Comparison of ENCODE assay signal across 8 mouse cellular contexts in genomic region chr12:87442177-87443114, GRCm38 (mm10). TPM values are rescaled to one million over a fixed set of nuclear protein-coding genes. Genes with fewer than 3 reads are reported as not detected.
DNase-seq lines count a peak whose midpoint lies in the region; ATAC-seq and TF ChIP-seq lines count a peak whose summit lies in the region.

No protein-coding gene starts in this region.

- intact Hi-C loops in left cerebral cortex, adult 2 months (cut with DNase I): no loop called here

- peak overlapping the region; percentile 74 for H3K4me3 ChIP-seq in left cerebral cortex, adult 2 months

- peak; percentile 19; the same call in 1 of the 2 replicates for ATAC-seq in granulocyte monocyte progenitor cell, adult 5-6 weeks (replicated peaks; ENCODE audit: poor library complexity, severe bottlenecking)
- ATAC-seq in megakaryocyte-erythroid progenitor cell, adult 5-6 weeks (replicated peaks; ENCODE audit: low FRiP score, low TSS enrichment, poor library complexity, severe bottlenecking): peak; percentile 21; the same call in 1 of the 2 replicates

- DNase-seq in left cerebral cortex, adult 2 months (ENCODE audit: extremely low spot score in 1 of 2, low spot score in 2 of 2): no peak
- DNase-seq in left cerebral cortex, adult 8-10 months (ENCODE audit: low spot score in 2 of 2): no peak
- DNase-seq in ZHBTc4 (ENCODE audit: low read depth, low spot score): peak; percentile 67
- DNase-seq in right cerebral cortex, adult 18-20 months: no peak
- no peak for DNase-seq in ovary, postnatal 36 days (ENCODE audit: low spot score)
- DNase-seq in layer of hippocampus, adult 18-20 months (ENCODE audit: low spot score in 2 of 2): no peak

- TF ChIP-seq CTCF in left cerebral cortex, adult 2 months (IDR thresholded peaks at IDR 0.05): no peak

- H3K27ac ChIP-seq in left cerebral cortex, adult 2 months: no peak overlapping the region

RNA-seq across cellular contexts. Expression of gene Slirp, which starts 1.2 kb away (rescaled TPM):
- total RNA-seq in left cerebral cortex, adult 2 months (2021): 10 to 100 TPM; 85.9 to 91.9 TPM
- total RNA-seq in left cerebral cortex, adult 8-10 months (2022): 100 to 1,000 TPM; 101 to 134 (median 108) TPM
- total RNA-seq in granulocyte monocyte progenitor cell, adult 5-6 weeks (2014; fragmentation: Nextera tagmentation): 123 and 162 TPM in 2 replicates
- 102 and 106 TPM in 2 replicates for total RNA-seq in granulocyte monocyte progenitor cell, adult 5-6 weeks (2017)
- total RNA-seq in megakaryocyte-erythroid progenitor cell, adult 5-6 weeks (2014; fragmentation: Nextera tagmentation): 183 and 219 TPM in 2 replicates
- 65.7 and 122 TPM in 2 replicates for total RNA-seq in megakaryocyte-erythroid progenitor cell, adult 5-6 weeks (2017)
- 10 to 100 TPM; 94.4 to 97.2 TPM for total RNA-seq in layer of hippocampus, adult 18-20 months (2021)

RNA-seq across cellular contexts. Expression of gene Alkbh1, which starts 1.4 kb away (rescaled TPM):
- total RNA-seq in left cerebral cortex, adult 2 months (2021): 10 to 100 TPM; 19.0 to 19.6 TPM
- 10 to 100 TPM; 18.8 to 22.9 (median 19.0) TPM for total RNA-seq in left cerebral cortex, adult 8-10 months (2022)
- 65.3 and 73.7 TPM in 2 replicates for total RNA-seq in granulocyte monocyte progenitor cell, adult 5-6 weeks (2014; fragmentation: Nextera tagmentation)
- 58.4 and 70.3 TPM in 2 replicates for total RNA-seq in granulocyte monocyte progenitor cell, adult 5-6 weeks (2017)
- 65.2 and 74.6 TPM in 2 replicates for total RNA-seq in megakaryocyte-erythroid progenitor cell, adult 5-6 weeks (2014; fragmentation: Nextera tagmentation)
- 62.8 and 93.0 TPM in 2 replicates for total RNA-seq in megakaryocyte-erythroid progenitor cell, adult 5-6 weeks (2017)
- total RNA-seq in layer of hippocampus, adult 18-20 months (2021): 10 to 100 TPM; 19.4 to 21.0 TPM

RNA-seq across cellular contexts. Expression of gene Snw1, which starts 29.6 kb away (rescaled TPM):
- 10 to 100 TPM; 63.2 to 73.1 TPM for total RNA-seq in left cerebral cortex, adult 2 months (2021)
- 10 to 100 TPM; 65.5 to 74.1 (median 70.7) TPM for total RNA-seq in left cerebral cortex, adult 8-10 months (2022)
- total RNA-seq in granulocyte monocyte progenitor cell, adult 5-6 weeks (2014; fragmentation: Nextera tagmentation): 70.0 and 74.3 TPM in 2 replicates
- total RNA-seq in granulocyte monocyte progenitor cell, adult 5-6 weeks (2017): 174 and 201 TPM in 2 replicates
- total RNA-seq in megakaryocyte-erythroid progenitor cell, adult 5-6 weeks (2014; fragmentation: Nextera tagmentation): 64.6 and 68.2 TPM in 2 replicates
- 189 and 219 TPM in 2 replicates for total RNA-seq in megakaryocyte-erythroid progenitor cell, adult 5-6 weeks (2017)
- 10 to 100 TPM; 62.3 to 68.8 TPM for total RNA-seq in layer of hippocampus, adult 18-20 months (2021)

RNA-seq across cellular contexts. Expression of gene Gm5788, which starts 52.1 kb away (rescaled TPM):
- not detected for total RNA-seq in left cerebral cortex, adult 2 months (2021)
- not detected for total RNA-seq in left cerebral cortex, adult 8-10 months (2022)
- not detected in 2 replicates for total RNA-seq in granulocyte monocyte progenitor cell, adult 5-6 weeks (2014; fragmentation: Nextera tagmentation)
- not detected in 2 replicates for total RNA-seq in granulocyte monocyte progenitor cell, adult 5-6 weeks (2017)
- not detected in 2 replicates for total RNA-seq in megakaryocyte-erythroid progenitor cell, adult 5-6 weeks (2014; fragmentation: Nextera tagmentation)
- total RNA-seq in megakaryocyte-erythroid progenitor cell, adult 5-6 weeks (2017): not detected in 2 replicates
- not detected for total RNA-seq in layer of hippocampus, adult 18-20 months (2021)

RNA-seq across cellular contexts. Expression of gene Sptlc2, which starts 54.3 kb away (rescaled TPM):
- 10 to 100 TPM; 32.4 to 33.0 TPM for total RNA-seq in left cerebral cortex, adult 2 months (2021)
- 10 to 100 TPM; 27.6 to 37.0 (median 32.7) TPM for total RNA-seq in left cerebral cortex, adult 8-10 months (2022)
- total RNA-seq in granulocyte monocyte progenitor cell, adult 5-6 weeks (2014; fragmentation: Nextera tagmentation): 124 and 145 TPM in 2 replicates
- 153 and 160 TPM in 2 replicates for total RNA-seq in granulocyte monocyte progenitor cell, adult 5-6 weeks (2017)
- 16.1 and 33.3 TPM in 2 replicates for total RNA-seq in megakaryocyte-erythroid progenitor cell, adult 5-6 weeks (2014; fragmentation: Nextera tagmentation)
- total RNA-seq in megakaryocyte-erythroid progenitor cell, adult 5-6 weeks (2017): 46.3 and 61.6 TPM in 2 replicates
- 10 to 100 TPM; 24.6 to 40.9 TPM for total RNA-seq in layer of hippocampus, adult 18-20 months (2021)
